Mouse (Mus musculus) cerebellum, adult 2 months (tissue): ENCODE measurements around the gene Zscan26.

ENCODE experiments used
- CTCF ChIP-seq: fragments of 200-500 bp; IDR thresholded peaks from 2 replicates; pipeline ENCODE4 v1.5.1; 2011; ENCODE audit warnings: low read depth, mild to moderate bottlenecking, control low read depth, low read length, moderate library complexity, borderline replicate concordance; ENCODE audit not compliant: insufficient read depth
- POLR2A ChIP-seq: fragments of 200-500 bp; IDR thresholded peaks from 2 replicates; pipeline ENCODE4 v1.6.1; 2011; ENCODE audit warnings: low read length, control low read depth, borderline replicate concordance; ENCODE audit not compliant: insufficient read depth

DNA sequence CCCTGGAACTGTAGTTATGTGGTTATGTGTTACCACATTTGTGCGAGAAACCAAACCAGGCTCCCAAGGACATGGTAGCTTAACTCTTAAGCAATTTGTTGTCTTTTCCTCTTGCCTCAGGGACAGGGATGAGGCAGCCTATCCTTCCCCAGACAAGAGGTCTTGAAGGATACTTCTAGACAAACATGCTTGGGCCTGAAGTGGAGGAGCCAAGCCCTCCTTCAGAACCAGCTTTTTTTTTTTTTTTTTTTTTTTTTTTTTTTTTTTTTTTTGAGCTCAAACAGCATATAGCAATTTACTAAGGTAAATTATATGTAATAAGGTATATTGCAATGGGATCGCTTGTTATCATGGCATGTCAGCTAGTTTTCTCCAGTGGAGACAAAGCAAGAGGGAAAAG lies 37.8 kb downstream of the Zscan26 start:
- TF ChIP-seq CTCF (no peak), POLR2A (no peak)
